Mouse (Mus musculus) spleen, postnatal 10 days (tissue): ENCODE data around the gene Ccdc187.

Source experiments
- DNase-seq, 2 experiments: peaks; one replicate each; pipeline ENCODE4 v3.0.0; 2021 to 2022; ENCODE audit warnings: low spot score in 2 of 2

Gene Ccdc187

DNA sequence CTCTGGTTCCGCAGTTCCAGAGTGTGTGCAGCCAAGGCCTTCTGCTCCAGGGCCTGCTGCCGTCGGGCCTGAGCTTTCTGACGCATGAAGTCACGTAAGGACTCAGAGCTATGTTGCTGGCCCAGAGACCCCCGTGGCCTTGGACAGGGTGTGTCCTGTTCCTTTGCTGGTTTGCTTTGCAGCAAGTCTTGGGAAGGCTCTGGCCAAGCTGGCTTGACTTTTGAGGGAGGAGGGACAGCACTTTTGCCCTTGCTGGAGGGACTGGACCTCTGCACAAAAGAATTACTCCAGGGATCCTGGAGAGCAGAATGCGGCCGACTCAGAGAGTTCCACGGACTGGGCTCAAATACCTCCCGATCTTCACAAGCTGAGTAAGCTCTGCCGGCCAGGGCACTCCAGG, 13.8 kb downstream of the Ccdc187 start:
- no peak for DNase-seq

DNA sequence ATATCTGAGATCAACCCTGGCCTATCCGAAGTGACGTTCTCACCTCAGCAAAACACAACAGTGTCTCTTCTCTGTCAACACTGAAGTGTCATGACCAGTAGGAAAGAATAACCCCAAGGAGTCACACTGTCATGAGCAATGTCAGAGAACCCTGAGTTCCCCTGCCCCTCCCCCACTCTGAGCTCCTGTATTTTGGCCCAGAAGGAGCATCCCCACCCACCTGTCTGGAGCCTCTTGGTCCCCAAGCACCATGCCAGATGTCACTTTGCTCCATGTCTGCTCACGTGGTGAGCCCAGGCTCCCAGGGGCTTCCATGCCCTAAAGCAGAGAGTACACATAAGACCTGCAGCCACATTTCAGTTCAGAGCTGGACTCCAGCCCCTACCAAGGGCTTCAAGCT, 14.6 kb downstream of the Ccdc187 start:
- no peak for DNase-seq

DNA sequence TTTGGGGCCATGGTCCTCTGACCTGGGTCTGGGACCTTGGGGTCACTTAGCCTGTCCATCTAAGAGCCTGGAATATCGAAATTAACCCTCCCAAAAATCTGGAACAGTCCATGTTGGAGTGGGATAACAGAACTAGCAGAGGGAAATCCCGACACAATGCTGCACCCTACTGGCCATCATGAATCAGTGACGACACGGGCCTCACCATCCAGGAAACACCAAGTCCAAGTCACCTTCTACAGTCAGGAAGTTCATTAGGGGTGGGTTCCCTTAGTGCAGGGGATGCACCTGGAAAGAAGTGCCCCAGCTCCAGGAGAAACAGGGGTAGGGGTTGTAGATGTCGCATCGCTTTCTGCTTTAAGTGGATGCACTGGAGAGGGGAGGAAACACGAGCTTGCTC, 20.7 kb downstream of the Ccdc187 start:
- DNase-seq: peak in 1 of 2 experiments; percentile 38

DNA sequence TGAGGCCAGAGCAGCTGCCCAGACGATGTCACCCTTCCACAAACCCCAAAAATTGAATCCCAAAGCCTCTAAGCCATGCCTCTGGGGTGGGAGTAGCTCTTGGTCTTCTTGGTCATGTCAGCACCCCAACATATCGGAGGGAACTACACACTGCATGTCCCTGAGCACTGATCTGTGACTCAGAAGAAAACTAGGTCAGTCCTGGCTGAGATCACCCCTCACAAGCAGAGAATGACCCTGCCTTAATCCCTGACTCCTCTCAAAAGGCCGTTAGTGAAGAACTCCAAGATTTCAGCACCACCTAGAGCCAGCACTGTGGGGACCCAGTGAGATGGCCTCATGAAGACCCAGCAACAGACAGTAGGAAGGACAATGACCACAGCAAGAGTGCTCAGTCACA, 26.1 kb downstream of the Ccdc187 start:
- DNase-seq: no peak

DNA sequence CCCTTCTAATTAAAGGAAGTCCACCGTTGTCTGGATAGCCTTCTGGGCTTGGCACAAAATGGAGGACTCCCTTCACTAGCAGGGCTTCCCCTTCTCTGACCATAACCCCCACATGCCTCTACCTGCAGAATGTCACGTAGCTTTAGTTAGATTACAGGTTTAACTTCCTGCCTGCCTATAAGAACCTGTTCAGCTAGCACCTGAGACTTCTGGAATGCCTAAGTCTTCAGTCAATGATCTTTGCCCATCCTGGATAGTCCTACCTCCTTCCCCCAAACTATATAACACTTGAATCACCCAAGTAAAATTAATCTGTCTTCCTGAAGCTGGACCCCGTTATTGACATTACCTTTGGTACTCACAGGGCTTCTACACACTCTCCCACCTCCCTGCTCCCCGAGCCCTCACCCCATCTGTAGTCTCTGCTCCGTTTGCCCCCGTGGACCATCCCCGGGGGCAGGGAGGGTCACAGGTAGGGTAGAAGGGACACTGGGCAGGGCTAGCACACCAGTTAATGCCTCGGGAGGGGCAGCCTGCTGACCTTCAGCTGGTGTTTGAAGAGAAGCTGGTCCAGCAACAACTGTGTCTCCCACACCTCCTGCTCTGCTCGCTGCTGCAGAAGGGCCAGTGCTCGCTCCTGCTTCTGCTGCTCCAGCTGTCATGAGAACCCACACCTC, 28.2 kb downstream of the Ccdc187 start:
- no peak for DNase-seq

DNA sequence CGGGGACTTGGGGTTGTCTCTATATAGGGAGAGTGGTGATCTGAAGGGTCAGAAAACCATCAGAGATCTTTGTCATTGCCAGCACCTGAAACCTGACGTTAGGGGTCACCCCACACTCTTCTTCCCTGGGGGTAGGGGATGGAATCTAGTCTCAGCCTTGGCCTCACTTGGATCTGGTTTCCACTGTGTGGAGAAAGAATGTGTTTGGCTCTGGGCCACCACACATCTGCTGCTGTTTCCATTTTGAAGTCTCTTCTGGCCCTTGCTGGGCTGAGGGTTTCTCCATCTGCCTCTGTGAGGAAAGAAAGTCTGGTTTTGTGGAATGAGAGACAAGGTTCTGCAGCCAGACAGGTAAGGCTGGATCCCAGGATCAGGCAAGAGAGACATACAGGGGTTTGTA, 29.3 kb downstream of the Ccdc187 start:
- DNase-seq: no peak

DNA sequence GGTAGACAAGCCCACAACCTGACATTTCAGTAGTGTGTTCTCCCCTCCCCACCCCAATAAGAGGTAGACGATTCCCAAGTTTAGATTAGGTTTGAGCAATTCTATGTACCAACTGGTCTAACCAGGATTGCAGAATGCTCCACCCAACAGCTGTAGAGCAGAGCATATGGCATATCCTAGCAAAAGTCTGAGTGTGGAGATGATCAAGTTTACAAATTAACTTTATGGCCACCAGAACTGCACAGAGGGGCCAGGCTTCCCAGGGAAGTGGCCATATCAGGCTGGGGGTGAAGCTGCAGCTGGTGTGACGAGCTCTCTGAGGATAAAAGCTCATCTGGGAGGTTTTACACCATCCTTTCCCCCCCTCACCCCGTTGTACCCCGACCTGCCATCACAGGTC, 29.7 kb downstream of the Ccdc187 start:
- DNase-seq: no peak

DNA sequence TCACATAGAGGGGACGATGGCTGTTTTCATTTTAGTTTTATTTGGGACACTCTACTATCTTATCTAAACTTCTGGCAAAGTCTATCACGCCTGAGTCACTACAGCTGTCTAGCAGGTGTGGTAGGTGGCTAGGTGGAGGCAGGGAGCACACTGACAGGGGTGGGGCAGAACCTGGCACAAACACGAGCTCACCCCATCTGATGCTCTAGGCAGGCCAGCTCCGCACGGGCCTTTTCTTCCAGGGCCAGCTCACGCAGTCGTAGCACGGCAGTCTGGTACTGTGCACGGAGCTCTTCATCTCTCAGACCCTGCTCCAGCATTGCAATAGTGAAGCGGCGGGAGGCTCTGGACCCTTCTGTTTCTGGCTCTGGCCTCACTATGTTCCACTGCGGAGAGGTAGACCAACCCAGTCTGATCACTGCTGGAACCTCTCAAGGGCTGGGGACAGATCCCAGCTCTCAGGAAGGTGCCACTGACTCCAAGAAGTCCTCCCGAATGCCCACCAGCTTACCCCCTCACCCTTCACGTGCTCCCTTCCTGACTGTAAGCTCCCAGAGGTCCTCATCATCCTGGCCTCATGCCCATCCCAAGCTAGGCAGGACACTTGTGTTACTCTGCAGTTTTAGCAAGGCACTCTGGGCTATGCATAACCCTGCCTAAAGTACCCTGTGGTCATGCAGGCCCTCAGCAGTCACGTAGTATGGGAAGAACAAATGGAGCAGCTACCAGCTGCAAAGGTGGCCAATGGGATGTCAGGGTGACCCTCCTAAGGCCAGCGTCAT, 36.9 kb downstream of the Ccdc187 start:
- no peak for DNase-seq

DNA sequence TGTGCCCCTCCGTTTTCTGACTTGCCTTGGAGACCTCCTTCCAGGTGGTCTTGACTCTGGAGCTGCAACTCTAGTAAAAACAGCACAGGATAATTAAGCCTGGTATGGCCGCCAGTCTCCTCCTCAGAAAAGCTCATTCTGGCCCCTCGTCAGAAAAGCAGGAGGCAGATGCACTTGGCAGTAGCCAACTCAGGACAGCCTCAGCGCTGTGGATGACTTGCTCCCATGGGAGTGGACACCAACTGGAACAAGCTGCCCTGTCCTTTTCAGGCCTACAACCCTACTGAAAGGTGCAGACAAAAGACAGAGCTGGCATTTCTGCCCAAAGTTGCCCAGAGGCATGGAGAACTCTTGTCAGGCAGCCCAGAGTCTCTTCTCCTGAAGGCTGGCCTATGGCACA, 39.5 kb downstream of the Ccdc187 start:
- no peak for DNase-seq

DNA sequence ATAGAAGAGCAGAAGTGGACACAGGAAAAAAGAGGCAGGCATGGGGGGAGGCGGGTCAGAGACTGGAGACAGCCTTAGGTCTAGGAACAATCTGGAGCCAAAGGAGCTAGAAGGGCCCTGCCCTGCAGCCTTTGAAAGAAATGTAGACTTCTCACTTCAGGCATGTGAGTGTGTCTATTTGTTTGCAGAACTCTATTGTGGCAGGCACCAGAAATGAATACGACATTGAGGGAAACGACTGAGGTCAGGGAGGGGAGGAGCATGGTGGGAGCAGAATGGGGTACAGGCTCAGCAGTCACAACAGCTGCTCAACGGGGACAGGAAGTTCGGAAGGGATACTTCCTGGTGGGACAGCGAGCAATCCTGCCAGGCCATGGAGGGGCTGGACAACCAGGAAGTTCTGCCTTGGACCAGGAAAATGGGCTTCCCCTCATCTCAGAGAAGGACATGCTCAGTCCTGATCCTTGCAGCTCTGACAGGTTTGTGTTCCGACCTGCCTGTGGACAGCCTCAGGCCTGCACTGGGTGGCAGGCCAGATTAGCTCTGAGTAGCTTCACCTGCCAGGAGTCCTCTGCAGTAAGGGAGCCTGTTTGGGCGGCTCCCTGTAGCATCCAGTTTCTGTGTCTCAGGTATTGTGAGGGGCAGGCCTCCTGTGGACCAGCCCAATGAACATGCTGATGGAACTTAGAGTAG, 41.7 kb downstream of the Ccdc187 start:
- no peak for DNase-seq

DNA sequence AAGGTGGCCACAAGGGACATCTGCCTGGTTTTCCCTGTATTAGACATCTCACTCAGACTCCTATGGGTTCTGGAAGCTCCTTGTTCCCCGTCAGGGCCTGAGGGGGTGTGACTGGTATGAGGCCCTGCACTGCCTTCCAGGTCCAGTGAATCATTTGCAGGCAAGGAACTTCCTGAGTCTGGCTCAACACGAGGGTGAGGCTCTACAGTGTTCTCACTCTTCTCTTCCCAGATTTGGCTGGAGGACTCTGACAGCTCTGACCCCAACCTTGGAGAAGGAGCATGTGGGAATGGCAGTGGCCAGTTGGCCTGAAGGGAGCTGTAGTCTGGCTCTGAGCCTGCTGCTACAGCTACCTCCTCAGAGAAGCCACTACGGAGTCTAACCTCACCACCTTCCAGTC, 46.8 kb downstream of the Ccdc187 start:
- no peak for DNase-seq

DNA sequence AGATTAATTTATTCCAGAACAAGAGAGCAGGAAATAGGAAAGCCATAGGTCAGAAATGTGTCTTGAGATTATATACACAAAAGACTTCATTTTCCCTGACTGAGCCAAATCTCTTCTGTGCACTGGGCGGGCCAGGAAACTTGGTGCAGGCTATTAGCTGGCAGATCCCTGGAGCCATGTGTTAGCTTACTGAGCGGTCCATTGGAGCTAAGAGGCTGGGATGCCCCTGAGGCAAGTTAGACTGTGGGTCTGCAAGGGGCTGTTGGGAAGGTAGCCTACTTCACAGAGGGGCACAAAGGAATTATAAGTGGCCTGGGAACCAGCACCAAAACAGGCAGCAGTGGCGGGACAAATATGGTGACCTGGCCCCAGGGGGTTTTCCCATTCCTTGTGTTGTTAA, 53.5 kb downstream of the Ccdc187 start:
- no peak for DNase-seq

DNA sequence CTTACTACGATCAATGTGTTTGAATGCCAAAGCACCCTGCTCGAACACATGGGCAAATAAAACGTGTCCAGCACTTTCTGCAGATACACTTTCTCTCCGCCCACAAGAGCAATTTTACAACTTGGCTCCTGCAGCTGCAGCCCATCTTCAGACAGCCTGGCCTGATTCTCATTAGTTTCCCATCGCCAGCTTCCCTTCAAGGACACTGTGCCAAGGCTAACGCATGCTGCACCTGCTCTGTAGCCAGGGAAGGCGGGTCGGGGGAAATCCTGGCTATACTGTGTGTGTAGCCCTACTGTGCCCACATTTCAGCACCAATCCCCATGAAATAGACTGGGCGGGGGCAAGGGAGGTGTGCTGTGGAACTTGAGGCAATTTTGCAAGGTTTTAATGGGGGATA, 54.0 kb downstream of the Ccdc187 start:
- DNase-seq: no peak

DNA sequence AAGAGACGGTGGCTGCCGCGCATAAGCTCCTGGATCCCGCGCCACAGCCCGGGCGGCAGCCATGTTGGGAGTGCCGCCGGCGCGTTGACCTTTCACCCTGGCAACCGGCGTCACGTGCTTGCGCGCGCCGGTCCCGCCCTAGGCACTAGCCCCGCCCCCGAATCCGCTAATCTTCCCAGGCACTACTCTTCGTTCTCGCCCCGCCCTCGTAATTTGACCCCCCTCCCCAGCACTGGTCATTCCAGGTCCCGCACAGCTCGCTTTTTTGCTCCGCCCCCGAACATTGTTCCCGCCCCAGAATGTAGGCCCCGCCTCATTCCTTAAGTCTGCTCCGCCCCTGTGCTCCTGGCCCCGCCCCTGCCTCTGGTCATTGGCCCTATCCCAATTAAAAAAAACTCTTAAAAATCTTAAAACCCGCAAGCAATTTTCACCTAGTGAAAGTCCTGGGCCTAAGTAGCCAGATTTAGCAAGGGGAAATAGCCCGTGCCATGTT, 57.0 kb downstream of the Ccdc187 start, which contains the start of gene Qsox2:
Qsox2 (minus strand) TSS at position 236 of the 493 bp plus-strand sequence.
- peak; percentile 78 to 93 for DNase-seq

DNA sequence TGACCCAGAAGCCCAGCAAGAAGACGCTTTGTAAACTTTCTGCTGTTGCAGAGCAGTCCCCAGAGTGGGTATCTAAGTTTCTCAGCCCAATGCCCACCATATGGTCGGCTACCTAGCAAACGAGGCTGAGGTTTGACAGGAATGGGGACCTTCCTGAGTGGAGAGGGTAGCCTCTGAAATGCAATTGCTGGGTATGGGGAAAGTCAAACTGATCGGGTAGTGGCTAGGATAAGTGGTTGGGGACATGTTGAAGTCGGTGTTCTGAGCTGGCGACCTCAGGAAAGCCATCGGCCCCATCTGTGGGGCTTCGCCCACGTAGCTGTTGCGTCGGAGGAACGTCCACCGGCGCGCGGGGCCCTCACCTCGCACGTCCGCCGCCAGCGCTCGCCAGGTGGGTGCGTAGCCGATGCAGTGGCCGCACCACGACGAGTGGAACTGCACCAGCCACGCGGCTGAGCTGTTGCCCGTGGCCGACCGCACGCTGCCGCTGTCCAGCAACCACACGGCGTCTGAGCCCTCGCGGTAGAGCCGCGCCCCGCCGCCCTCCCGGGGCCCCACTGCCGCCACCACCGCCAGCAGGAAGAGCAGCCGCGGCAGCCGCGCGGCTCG, 57.6 kb downstream of the Ccdc187 start:
- DNase-seq: no peak

DNA sequence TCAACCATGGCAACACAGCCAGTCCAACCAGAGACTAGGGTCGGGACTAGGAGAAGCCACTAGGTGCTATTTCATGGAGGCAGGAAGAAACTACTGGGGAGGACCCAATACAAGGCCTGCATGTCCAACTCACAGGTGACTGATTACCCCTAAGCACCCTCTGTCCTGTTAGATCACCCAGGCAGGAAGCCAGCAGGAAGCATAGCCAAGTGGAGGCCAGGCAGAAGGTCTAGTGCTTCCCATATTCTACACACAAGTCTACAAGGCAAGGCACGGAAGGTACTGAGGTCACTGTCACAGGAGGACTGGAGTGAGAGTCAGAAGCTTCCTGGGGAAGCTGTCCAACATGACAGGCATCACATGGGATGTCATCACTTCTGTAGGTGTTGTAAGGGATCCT, 59.6 kb downstream of the Ccdc187 start:
- DNase-seq: no peak

DNA sequence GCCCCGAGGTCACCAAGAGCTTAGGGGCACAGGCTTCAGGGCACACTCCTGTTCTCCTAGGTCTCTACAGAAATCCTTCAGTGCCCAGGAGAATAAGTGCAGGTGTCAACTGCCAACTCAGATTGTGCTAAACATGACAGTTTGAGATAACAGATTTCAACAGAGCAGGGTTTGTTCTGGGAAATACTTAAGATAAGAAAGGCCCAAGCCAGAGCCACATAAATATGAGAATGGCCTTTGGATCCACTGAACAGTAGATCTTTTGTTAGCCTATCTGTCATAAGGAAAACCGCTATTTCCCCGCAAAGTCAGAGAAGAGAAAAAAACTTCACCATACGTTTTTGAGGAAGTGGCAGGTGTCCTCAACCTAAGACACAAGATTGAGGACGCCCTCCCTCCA, 60.1 kb downstream of the Ccdc187 start:
- no peak for DNase-seq

DNA sequence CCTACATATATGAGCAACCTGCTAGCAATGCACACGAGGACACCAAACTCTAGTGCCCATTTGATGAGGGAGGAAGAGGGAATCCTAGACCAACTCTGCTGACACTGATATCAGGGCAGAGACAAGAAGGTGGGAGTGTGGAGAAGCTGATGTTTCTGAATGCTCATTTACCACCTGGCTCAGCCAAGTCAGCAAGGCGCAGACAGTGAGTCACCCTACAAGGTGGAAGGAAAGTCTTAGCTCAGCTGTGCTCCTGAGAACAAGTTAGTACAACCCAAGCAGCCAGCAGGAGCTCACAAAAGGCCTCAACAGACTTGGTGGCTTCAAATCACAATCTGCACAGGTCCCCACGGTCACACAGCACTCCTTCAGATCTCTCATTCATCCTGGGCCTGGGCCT, 63.0 kb downstream of the Ccdc187 start:
- DNase-seq: no peak

DNA sequence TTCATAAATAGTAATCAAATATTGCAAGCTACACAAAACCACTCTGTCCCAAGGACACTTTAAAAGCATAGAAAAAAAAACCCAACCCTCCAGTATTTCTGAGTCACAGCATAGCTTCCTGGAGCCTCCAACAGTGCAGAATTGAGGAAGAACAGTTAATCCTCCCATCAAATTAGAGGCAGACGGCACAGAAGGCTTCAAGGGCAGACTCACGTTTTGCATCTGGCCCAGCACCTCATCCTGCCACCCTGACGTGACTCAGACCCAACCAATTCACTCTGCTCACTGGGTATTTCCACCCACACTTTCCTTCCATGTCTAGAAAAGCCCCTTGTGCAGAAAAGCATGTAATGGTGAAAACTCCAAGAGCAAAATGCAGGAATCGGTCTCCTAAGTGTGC, 64.1 kb downstream of the Ccdc187 start:
- no peak for DNase-seq

DNA sequence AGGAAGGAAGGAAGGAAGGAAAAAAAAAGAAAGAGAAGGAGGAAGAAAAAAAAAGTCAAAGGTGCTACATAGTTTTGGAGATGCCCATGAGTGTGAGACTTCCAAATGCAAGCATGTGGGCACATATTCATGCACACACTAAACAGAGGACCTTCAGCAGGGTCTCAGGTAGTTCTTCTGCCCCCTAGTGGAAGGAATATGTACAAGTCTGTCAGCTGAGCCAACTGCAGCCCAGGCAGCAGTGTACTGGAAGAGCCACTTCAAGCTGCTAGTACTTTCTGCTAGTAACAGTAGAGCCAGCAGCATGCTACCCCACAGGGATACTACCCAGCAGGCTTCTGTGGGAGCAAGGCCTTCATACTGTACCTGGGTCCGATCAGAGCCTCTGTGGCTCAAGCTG, 66.6 kb downstream of the Ccdc187 start:
- no peak for DNase-seq

DNA sequence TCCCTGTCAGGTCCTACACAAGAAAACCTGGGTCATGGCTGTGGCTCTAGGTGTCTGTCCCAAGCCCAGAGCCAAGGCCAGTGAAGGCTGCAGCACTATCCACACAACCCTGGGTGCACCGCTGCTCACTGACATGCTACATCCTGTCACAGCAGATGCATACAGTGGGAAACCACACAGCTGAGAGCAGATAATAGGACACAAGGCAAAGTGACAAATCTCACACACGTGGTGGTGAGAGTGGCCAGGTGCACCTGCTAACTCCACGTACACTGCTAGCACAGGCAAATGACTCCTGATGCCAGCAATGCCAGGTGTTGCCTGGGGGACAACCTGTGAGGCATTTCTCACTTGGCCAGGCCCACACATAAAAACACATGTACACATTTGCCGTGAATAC, 69.1 kb downstream of the Ccdc187 start:
- DNase-seq: no peak

DNA sequence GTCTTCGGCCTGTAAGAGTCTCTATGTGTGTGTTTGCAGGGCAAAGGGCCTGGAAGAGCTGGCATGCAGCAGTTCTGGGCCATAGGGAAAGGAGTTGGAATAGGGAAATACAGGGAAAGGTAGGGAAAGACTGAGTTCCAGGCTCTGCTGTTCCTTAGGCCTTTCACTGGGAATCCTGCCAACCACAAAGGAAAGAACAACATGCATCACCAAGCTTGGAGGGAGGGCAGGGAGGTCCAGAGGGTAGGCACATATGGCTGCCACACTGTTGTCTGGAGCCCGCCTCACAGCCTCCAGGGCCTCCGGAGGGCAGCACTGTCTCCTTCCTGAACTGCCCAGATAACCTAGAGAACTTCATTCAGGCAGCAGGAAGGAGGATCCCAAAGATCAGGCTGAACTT, 70.4 kb downstream of the Ccdc187 start:
- DNase-seq: no peak
